Mouse (Mus musculus) naive thymus-derived CD4-positive, alpha-beta T cell, adult 2 months (primary cell): Measurements from ENCODE around the gene Hoxb8.

Source experiments
- DNase-seq: peaks from one replicate; pipeline ENCODE4 v3.0.0-alpha.2; 2011; ENCODE audit warnings: low read depth

Gene Hoxb8

DNA sequence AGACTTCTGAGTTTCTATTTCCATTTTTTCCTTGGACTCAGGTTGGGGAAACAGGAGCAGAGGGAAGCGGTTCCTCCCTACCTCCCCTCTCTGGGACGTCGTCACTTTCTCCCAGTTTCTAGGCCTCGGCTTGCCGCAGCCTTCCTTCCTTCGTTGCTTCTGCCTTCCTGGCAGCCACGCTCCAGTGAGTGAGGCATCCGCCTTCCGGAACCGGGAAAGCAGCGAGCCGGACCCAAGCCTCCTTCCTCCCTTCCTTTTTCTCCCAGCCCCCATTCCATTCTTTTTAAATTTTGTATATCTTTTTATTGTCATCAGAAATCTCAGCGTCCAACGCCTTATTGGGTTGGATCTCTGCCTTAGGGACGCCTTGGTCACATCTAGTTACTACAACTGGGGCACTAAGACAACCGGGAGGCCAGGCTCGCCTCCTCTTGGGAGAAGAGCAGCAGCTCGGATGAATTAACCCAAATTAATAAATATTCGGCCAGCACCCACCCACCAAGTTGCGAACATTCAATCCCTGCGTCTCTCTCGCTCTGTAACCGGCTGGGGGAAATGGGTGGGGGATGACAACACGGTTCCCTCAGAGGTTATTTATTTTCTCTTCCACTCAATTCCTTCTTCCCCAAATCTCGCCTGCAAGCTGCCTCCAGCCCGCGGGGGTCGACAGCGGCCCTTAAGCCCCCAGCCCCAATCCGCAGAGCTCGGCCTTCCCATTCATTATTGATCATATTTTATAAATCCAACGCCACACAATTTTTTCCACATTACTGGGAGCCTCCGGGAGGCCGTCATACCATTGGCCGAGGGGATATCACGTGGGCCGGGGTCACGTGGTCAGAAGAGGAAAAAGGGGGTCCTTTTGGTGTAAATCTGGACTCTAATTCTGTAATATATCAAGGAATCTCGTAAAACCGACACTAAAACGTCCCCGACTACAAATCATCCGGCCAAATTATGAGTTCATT, 4.3 kb downstream of the Hoxb8 start, which contains the start of gene Hoxb7:
TSS of gene Hoxb7 (plus strand) at position 853 of the 968 bp plus-strand sequence.
- no peak for DNase-seq

- no peak for DNase-seq
Observed at GRCm38 (mm10) chr11:96286739-96287385, 5.2 kb downstream of the Hoxb8 start.

GRCm38 (mm10) chr11:96287411-96287810, 5.7 kb downstream of the Hoxb8 start:
- no peak for DNase-seq

DNA sequence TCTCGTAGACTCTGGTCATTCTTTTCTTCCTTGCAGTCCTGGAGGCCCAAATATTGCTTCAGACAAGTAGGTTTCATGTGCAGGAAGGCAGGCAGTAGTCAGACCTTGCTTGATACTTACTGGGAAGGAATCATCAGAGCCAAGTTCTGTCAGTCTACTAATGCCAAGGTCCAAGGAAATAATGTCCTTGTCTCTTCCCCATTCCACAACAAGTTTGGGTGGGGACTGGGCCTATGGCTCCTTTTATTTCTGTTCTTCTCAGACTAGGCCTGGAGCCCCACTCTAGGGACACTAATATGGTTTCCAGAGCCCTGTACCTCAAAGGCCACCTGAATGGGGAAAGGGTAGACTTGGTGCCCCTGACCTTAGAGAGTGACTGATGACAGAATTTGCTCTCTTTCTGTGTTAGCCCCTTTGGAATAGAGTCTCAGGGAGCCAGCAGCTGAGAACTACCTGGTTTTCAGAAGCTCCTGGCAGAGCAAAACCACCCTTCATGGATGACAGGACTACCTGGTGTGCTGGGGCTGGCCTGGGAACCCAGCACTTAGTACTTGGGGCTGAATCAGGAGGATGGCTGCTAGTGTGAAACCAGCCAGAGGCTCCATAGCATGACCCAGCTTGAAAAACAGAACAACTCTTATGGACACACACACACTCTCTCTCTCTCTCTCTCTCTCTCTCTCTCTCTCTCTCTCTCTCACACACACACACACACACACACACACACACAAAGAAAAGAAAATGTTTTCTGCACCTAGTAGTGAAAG, 6.9 kb downstream of the Hoxb8 start:
- no peak for DNase-seq

GRCm38 (mm10) chr11:96289293-96289692, 7.6 kb downstream of the Hoxb8 start:
- DNase-seq, result no peak

DNA sequence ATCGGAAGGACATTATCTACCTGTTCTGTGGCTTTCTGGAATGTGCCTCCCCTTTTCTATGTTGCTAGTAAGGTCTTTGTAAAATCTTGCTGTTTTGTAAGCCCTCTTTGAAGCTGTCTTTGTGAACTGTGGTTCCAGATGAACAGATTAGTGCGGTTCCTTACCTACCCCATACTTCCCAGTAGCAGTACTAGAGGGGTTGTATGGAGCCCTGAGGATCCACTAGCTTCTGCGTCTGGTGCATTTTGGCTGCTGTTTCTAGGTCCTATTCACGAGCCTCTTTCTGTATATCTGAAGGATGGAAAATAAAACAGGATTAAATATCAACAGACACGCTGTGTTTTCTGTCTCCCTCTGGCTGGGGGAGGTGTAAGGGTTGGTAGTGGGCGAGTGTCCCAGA, 8.1 kb downstream of the Hoxb8 start:
- DNase-seq, result no peak

DNA sequence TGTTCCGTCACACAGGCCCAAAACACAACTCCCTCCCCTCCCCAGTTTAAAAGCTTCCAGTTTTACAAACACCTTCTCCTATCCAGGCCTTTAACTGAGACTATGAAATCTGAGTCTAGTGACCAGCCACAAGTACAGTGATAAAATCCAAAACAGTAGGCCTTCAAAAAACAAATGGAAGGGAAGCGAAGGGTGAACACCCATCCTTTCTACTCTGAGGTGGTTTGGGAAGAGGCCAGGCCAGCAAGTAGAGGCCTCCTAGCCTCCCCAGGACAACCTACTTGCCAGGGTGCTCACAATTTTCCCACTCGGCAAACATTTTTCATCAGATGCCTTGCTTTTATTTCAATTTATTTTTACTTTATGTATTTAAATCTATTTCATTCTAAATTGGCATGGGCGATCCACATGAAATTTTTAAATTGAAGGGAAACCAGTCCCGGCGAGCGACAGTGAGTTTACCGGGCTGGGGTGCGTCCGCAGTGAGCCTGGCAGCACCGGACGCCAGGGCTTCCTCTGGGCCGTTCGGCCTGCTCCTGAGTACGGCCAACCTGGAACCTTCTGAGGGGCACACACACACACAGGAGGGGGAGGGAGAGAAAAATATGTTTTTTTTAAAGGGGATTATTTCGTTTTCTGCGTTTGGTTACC, 9.1 kb downstream of the Hoxb8 start:
- no peak for DNase-seq

- no peak for DNase-seq
Observed at GRCm38 (mm10) chr11:96291681-96292564, 10.2 kb downstream of the Hoxb8 start, which contains the start of gene Hoxb6. Gene Hoxb6 (plus strand): TSS chr11:96292476.

- DNase-seq, result no peak
Observed at GRCm38 (mm10) chr11:96292565-96293301, 11.0 kb downstream of the Hoxb8 start.

GRCm38 (mm10) chr11:96293302-96293921, 11.7 kb downstream of the Hoxb8 start:
- DNase-seq, result no peak

DNA sequence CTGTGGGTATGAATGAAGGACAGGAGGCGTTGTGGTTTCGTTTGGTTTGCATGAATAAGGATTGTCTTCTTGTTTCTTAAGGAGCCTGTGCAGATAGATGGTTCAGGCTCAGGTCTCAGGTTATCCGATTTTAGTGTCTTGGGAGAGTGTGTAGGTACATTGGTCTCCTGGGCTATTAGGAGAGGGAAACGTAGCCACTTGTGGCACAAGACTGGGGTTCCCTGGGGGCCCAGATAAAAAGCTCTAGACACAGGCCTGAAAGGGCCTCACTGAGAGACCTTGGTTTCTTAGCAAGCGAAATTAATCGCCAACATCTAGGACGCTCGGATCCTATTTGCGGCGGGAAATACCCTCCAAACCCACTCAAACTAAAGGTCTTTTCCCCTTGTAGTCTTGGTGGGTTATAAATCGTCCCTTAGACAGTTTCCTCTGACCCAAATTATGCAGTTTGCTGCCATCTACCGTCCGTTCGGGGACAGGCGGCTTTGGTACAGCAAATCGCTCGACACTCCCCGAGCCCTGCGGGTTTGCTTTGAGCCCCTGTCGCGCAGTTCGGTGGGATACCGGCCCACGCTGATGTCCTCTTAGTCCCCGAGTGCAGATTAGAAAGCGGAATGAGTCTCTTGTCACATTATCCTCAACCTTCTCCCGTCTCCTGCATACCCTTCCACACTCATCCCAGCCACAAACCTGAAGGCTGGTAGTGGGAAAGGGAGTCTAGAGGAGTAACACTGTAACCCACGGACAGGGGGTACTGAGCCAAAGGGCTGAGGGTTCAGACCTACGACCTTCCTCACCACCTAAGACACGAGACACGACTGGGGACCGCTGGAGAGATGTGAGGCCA, 12.8 kb downstream of the Hoxb8 start:
- peak; percentile 89 for DNase-seq

DNA sequence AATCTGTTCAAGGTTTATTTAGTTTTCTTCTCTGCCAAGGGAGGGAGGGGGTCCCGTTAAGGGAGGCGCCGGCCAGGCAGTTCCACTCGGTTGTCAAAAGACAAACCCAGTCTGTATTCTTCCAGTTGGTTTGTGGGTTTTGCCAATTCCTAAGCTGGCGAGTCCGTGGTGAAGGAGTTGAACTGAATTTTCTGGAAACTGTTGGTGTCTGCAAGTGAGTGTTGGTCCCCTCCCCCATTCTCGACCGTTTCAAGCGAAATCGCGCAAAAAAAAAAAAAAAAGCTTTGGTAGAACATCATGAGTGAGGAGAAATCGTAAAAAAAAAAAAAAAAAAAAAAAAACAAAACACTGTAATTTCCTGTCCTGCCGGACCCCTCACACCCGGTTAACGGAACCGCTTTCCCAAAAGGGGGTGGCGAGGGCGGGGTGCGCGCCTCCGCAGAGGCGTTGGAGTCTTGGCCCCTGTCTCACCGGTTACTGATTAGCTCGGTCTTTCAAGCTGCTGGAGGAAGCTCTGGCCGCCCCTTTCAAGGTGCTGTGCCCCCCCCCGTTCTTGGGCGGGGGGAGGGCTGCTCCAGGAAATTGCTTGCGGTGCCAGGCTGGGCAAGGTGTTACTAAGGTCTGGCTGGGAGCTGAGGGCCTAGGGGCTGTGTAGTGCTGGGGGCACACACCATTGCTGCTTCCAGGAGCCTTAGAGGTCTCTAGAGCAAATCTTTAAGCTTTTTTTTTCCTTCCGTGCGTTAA, 13.6 kb downstream of the Hoxb8 start:
- no peak for DNase-seq

DNA sequence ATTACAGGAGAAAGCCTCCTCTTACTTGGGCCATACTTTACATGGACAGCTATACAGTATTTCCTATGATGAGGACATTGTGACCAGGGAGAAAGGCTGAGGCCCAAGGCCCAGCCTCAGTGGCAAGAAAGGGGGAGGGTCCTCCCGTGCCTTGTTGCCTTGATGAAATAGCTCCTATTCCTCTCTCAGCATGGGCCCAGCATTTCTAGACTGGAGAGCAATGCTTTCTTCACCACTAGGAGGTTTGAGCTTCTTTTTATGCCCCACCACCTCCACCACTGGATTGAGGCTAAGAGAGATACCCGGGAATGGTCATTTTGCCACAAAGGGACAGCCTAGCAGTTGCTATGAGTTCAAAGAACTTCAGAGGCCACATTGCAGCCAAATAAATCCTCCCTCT, 15.3 kb downstream of the Hoxb8 start:
- no peak for DNase-seq

GRCm38 (mm10) chr11:96297428-96297827, 15.7 kb downstream of the Hoxb8 start:
- DNase-seq, result no peak

DNA sequence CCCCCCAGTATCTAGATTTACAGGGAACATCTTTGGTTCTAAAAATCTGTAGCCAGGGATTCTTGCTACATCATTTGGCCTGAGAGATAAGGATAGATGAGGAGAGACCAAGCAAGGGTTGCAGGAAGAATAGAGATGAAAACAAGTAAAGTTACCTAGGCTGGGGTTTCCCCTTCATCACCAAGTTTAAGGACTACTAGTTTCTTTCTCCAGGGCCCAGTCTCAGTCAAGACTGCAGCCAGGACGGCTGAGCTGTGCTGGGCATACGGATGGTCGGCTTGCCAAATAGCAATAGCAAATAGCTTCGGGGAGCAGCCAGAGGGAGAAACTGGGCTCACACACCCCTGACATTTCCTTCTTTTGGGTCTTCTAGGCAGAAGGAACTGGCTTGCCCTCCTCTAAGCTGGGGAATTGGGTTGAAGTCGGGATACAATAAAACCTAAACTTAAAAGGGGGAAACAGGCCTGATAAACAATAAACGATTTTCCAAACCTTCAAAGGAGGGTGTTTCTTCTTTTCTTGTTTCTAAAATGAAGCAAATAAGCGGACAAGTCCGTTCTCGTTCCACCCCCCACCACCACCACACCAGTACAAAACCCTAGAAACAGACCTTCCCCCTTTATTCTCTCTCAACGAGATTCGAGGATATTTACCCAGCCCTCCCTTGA, 16.4 kb downstream of the Hoxb8 start:
- DNase-seq, result no peak

DNA sequence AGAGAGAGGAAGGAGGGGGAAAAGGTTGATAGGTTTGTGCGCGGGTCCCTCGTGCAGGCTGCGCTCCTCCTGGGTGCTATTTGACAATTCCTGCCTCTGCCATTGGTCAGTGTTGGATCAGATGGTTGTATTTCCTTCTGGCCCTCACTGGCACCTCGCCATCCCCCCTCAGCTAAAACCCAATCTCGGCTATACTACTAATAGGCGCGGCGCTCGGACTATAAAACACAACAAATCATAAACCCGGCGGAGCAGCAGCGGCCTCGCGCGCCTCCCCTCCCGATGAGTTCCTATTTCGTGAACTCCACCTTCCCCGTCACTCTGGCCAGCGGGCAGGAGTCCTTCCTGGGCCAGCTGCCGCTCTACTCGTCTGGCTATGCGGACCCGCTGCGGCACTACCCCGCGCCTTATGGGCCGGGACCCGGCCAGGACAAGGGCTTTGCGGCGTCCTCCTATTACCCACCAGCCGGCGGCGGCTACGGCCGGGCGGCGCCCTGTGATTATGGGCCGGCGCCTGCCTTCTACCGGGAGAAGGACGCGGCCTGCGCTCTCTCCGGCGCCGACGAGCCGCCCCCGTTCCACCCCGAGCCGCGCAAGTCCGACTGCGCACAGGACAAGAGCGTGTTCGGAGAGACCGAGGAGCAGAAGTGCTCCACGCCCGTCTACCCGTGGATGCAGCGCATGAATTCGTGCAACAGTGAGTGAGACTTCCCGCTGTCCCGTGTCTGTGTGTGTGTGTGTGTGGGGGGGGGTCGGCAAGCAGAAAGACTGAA, 17.4 kb downstream of the Hoxb8 start:
- no peak for DNase-seq

DNA sequence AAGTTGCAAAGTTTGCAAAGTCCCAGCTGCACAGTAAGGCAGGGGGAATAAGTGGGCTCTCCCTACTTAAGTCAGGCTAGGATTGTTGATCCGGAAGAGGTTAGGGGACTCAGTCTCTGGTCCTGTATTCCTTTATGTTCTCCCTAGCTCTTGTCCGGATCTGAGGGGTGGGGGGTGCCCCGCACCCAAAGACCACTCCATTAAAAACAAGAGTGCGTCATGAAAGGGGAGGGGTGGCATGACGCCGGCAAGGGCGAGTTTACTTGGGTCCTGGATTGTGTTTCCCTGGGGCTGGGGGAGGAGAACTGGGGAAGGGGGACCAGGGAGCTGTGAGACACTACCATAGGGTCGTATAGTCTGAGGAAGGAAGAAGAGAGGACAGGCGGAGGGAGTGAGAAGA, 18.1 kb downstream of the Hoxb8 start:
- no peak for DNase-seq
